Mouse (Mus musculus) myocyte (in vitro differentiated cells): ENCODE results near the gene 6430548M08Rik.
A peak's percentile ranks its signal among the peaks of the same experiment; 100 is the strongest.

Experiments used
- CEBPB ChIP-seq: IDR thresholded peaks from 2 replicates; pipeline ENCODE4 v1.6.1; 2011; ENCODE audit warnings: mild to moderate bottlenecking, moderate library complexity; ENCODE audit not compliant: poor library complexity, insufficient read depth, severe bottlenecking
- MAX ChIP-seq: IDR thresholded peaks from one replicate; pipeline ENCODE4 v1.6.1; 2011; ENCODE audit warnings: low read depth, mild to moderate bottlenecking, control low read depth
- MYOD1 ChIP-seq, 3 experiments: IDR thresholded peaks; one replicate each; pipeline ENCODE4 v1.6.1; 2011; ENCODE audit warnings: control low read depth in 2 of 3, low read depth in 2 of 3, mild to moderate bottlenecking in 2 of 3, moderate library complexity in 1 of 3; ENCODE audit not compliant: insufficient read length in 2 of 3, control insufficient read depth in 1 of 3
- MYOG ChIP-seq, 3 experiments: IDR thresholded peaks; one replicate each; pipeline ENCODE4 v1.6.1; 2011; ENCODE audit warnings: control low read depth in 2 of 3, low read depth in 2 of 3, mild to moderate bottlenecking in 2 of 3; ENCODE audit not compliant: insufficient read length in 2 of 3, control insufficient read depth in 1 of 3, insufficient read depth in 1 of 3
- POLR2A ChIP-seq: IDR thresholded peaks from one replicate; pipeline ENCODE4 v1.6.1; 2011; ENCODE audit warnings: low read depth, mild to moderate bottlenecking, control low read depth, moderate library complexity; ENCODE audit not compliant: insufficient read length
- POLR2AphosphoS2 ChIP-seq: IDR thresholded peaks from one replicate; pipeline ENCODE4 v1.6.1; 2011; ENCODE audit warnings: low read depth, control low read depth; ENCODE audit not compliant: insufficient read length
- REST ChIP-seq: IDR thresholded peaks from one replicate; pipeline ENCODE4 v1.6.1; 2011; ENCODE audit warnings: mild to moderate bottlenecking, control low read depth, moderate library complexity; ENCODE audit not compliant: insufficient read depth, insufficient read length
- TCF12 ChIP-seq: IDR thresholded peaks from one replicate; pipeline ENCODE4 v1.6.1; 2011; ENCODE audit warnings: mild to moderate bottlenecking, control low read depth; ENCODE audit not compliant: poor library complexity, insufficient read depth, severe bottlenecking
- USF1 ChIP-seq: IDR thresholded peaks from one replicate; pipeline ENCODE4 v1.6.1; 2011; ENCODE audit warnings: low read depth, mild to moderate bottlenecking, control low read depth, moderate library complexity

DNA sequence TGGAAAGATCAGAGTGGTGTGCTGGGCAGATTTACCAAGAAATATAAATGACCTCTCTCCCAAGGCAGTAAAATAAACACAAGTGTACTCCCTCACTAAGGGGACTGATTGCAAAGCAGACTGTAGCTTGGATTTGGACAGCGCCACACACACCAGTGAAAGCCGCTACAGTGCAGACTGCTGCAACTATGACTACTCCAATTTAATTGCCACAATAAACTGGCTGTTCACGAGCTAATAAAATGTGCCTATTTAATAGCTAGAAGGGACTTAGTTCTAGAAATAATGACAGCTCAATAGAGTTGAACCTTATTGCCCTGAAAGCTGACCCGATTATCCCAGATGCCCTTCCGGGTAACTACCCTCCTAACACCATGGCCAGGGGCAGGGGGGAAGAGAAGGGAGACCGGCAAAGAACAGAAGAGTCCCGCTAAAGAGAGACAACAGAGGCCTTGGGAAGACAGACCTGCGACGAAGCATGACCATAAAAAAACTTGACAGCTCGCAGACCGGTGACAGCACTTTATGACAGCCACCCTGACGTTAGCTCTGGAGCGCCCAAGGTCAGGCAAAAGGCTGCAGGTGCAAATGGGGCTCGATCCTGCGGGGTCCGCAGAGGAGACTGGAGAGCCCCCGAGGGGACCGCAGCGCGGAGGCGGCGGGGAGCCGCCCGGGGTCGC, 13.4 kb upstream of the 6430548M08Rik start:
- no peak for TF ChIP-seq POLR2A
- no peak for TF ChIP-seq USF1
- no peak for TF ChIP-seq TCF12
- TF ChIP-seq MAX: no peak
- TF ChIP-seq POLR2AphosphoS2: no peak
- TF ChIP-seq MYOG (IDR thresholded peaks at IDR 0.05; ENCODE audit: control insufficient read depth in 1 of 3, insufficient read depth in 1 of 3, insufficient read length in 2 of 3, low read depth in 2 of 3): no peak
- TF ChIP-seq REST: peak; percentile 56
- TF ChIP-seq CEBPB: no peak
- TF ChIP-seq MYOD1 (IDR thresholded peaks at IDR 0.05; ENCODE audit: control insufficient read depth in 1 of 3, insufficient read length in 2 of 3, low read depth in 2 of 3): no peak
